Mouse (Mus musculus) MEL (cell line): ENCODE data around the gene Ifna11. TPM values are rescaled to one million over a fixed set of nuclear protein-coding genes. Genes with fewer than 3 reads are reported as not detected.
"Not testable (repeated sequence)": the region's sequence is repeated elsewhere in the genome, so short reads cannot be mapped to it uniquely, and the experiment has no call there.

Experiments used
- DNase-seq: peaks from one replicate; pipeline ENCODE4 v3.0.0; 2011; ENCODE audit warnings: low read depth, low spot score
- H3K27ac ChIP-seq: 2 replicates; pipeline ENCODE4 v1.5.1; 2012; ENCODE audit warnings: low read depth, mild to moderate bottlenecking, control low read depth, low read length, moderate library complexity; ENCODE audit not compliant: control insufficient read depth
- H3K27me3 ChIP-seq, 2 experiments: fragments of 150-350 bp in 1 of 2; sonication (generic) in 1 of 2; 2 replicates each; pipeline ENCODE4 v1.6.1; 2012; ENCODE audit warnings: low read length in 2 of 2, mild to moderate bottlenecking in 2 of 2, improper control_type of control experiment in 1 of 2, moderate library complexity in 1 of 2; ENCODE audit not compliant: insufficient read depth in 2 of 2, control insufficient read depth in 1 of 2
- H3K36me3 ChIP-seq, 2 experiments: 2 replicates each; pipeline ENCODE4 v1.6.1; 2012 to 2014; ENCODE audit warnings: low read length in 2 of 2, improper control_type of control experiment in 1 of 2, inconsistent platforms in 1 of 2, mild to moderate bottlenecking in 1 of 2; ENCODE audit not compliant: insufficient read depth in 2 of 2, control insufficient read depth in 1 of 2
- H3K4me1 ChIP-seq, 2 experiments: fragments of 150-350 bp in 1 of 2; sonication (generic) in 1 of 2; 2 replicates each; pipeline ENCODE4 v1.6.1; 2012; ENCODE audit warnings: low read length in 2 of 2, improper control_type of control experiment in 1 of 2, mild to moderate bottlenecking in 1 of 2; ENCODE audit not compliant: insufficient read depth in 2 of 2, control insufficient read depth in 1 of 2
- H3K4me3 ChIP-seq, 2 experiments: fragments of 150-350 bp in 1 of 2; sonication (generic) in 1 of 2; 2 replicates each; pipeline ENCODE4 v1.5.1; 2012; ENCODE audit warnings: low read depth in 2 of 2, low read length in 2 of 2, mild to moderate bottlenecking in 2 of 2, moderate library complexity in 2 of 2, control low read depth in 1 of 2, improper control_type of control experiment in 1 of 2; ENCODE audit not compliant: control insufficient read depth in 1 of 2, insufficient read depth in 1 of 2
- H3K79me2 ChIP-seq: 2 replicates; pipeline ENCODE4 v1.6.1; 2012; ENCODE audit warnings: mild to moderate bottlenecking, low read length, moderate library complexity; ENCODE audit not compliant: control insufficient read depth, poor library complexity, insufficient read depth
- H3K9ac ChIP-seq: 2 replicates; pipeline ENCODE4 v1.6.1; 2012; ENCODE audit warnings: low read depth, mild to moderate bottlenecking, control low read depth, low read length, moderate library complexity; ENCODE audit not compliant: control insufficient read depth, poor library complexity, severe bottlenecking
- H3K9me3 ChIP-seq: fragments of 150-350 bp; sonication (generic); replicated peaks from 2 replicates; pipeline ENCODE4 v1.6.1; 2012; ENCODE audit warnings: mild to moderate bottlenecking, low read length, improper control_type of control experiment, moderate library complexity; ENCODE audit not compliant: insufficient read depth
- BHLHE40 ChIP-seq: IDR thresholded peaks from 2 replicates; pipeline ENCODE4 v1.6.1; 2012; ENCODE audit warnings: low read depth, mild to moderate bottlenecking, inconsistent platforms, low read length, improper control_type of control experiment, borderline replicate concordance
- CTCF ChIP-seq, 3 experiments: IDR thresholded peaks in 2 of 3; conservative IDR thresholded peaks in 1 of 3; 2 replicates each; pipeline ENCODE4 v1.5.1; 2011 to 2012; ENCODE audit warnings: low read length in 3 of 3, low read depth in 2 of 3, mild to moderate bottlenecking in 2 of 3, improper control_type of control experiment in 1 of 3, inconsistent platforms in 1 of 3, mixed read lengths in 1 of 3, moderate library complexity in 1 of 3; ENCODE audit not compliant: control insufficient read depth in 1 of 3, insufficient read depth in 1 of 3, poor library complexity in 1 of 3, severe bottlenecking in 1 of 3
- E2F4 ChIP-seq: IDR thresholded peaks from 2 replicates; pipeline ENCODE4 v1.6.1; 2011; ENCODE audit warnings: low read depth, low read length, improper control_type of control experiment, borderline replicate concordance
- EP300 ChIP-seq, 2 experiments: IDR thresholded peaks; 2 replicates each; pipeline ENCODE4 v1.6.1; 2011; ENCODE audit warnings: improper control_type of control experiment in 2 of 2, low read length in 2 of 2, low read depth in 1 of 2, mild to moderate bottlenecking in 1 of 2
- ETS1 ChIP-seq: IDR thresholded peaks from 2 replicates; pipeline ENCODE4 v1.6.1; 2012; ENCODE audit warnings: low read depth, mild to moderate bottlenecking, inconsistent platforms, low read length, improper control_type of control experiment, moderate library complexity
- GABPA ChIP-seq: IDR thresholded peaks from 2 replicates; pipeline ENCODE4 v1.6.1; 2012; ENCODE audit warnings: low read depth, mild to moderate bottlenecking, inconsistent platforms, low read length, improper control_type of control experiment, moderate library complexity
- GATA1 ChIP-seq: IDR thresholded peaks from 2 replicates; pipeline ENCODE4 v1.6.1; 2011; ENCODE audit warnings: low read depth, low read length, improper control_type of control experiment
- JUND ChIP-seq: IDR thresholded peaks from 2 replicates; pipeline ENCODE4 v1.6.1; 2011; ENCODE audit warnings: low read depth, mild to moderate bottlenecking, improper control_type of control experiment, low read length
- KAT2A ChIP-seq: conservative IDR thresholded peaks from 2 replicates; pipeline ENCODE4 v1.6.1; 2012; ENCODE audit warnings: low read depth, low read length, improper control_type of control experiment, inconsistent platforms
- MXI1 ChIP-seq: IDR thresholded peaks from 2 replicates; pipeline ENCODE4 v1.6.1; 2011; ENCODE audit warnings: mild to moderate bottlenecking, low read depth, low read length, improper control_type of control experiment
- MYC ChIP-seq: IDR thresholded peaks from 2 replicates; pipeline ENCODE4 v1.6.1; 2011; ENCODE audit warnings: low read depth, mild to moderate bottlenecking, low read length, improper control_type of control experiment, moderate library complexity
- RAD21 ChIP-seq: IDR thresholded peaks from 2 replicates; pipeline ENCODE4 v1.6.1; 2011; ENCODE audit warnings: mild to moderate bottlenecking, low read depth, low read length, improper control_type of control experiment
- RCOR1 ChIP-seq: IDR thresholded peaks from 2 replicates; pipeline ENCODE4 v1.6.1; 2012; ENCODE audit warnings: low read depth, mild to moderate bottlenecking, inconsistent platforms, low read length, improper control_type of control experiment
- SMC3 ChIP-seq: IDR thresholded peaks from 2 replicates; pipeline ENCODE4 v1.6.1; 2011; ENCODE audit warnings: low read depth, low read length, improper control_type of control experiment
- UBTF ChIP-seq: IDR thresholded peaks from 2 replicates; pipeline ENCODE4 v1.6.1; 2012; ENCODE audit warnings: low read depth, mild to moderate bottlenecking, inconsistent platforms, low read length, improper control_type of control experiment, moderate library complexity, borderline replicate concordance; ENCODE audit not compliant: insufficient read depth
- USF1 ChIP-seq: IDR thresholded peaks from 2 replicates; pipeline ENCODE4 v1.6.1; 2014; ENCODE audit warnings: low read depth, mild to moderate bottlenecking, inconsistent platforms, low read length, improper control_type of control experiment, moderate library complexity
- ZNF384 ChIP-seq: IDR thresholded peaks from 2 replicates; pipeline ENCODE4 v1.6.1; 2012; ENCODE audit warnings: low read depth, mild to moderate bottlenecking, inconsistent platforms, low read length, improper control_type of control experiment
- polyA plus RNA-seq, 2 experiments: library from polyadenylated mRNA; stranded (reverse) in 1 of 2; unstranded in 1 of 2; fragments of >175 nt in 1 of 2; fragments of >200 nt in 1 of 2; gene quantifications; 2 replicates each; pipeline versions ENCODE4 v1.2.1 to v1.2.4; 2012; ENCODE audit warnings: low replicate concordance in 2 of 2, low read depth in 1 of 2; ENCODE audit not compliant: insufficient read length in 2 of 2, insufficient read depth in 1 of 2, missing spikeins in 1 of 2
- total RNA-seq: library from RNA; depleted of rRNA; stranded (reverse); fragments of 300-350 nt; gene quantifications from 2 replicates; pipeline ENCODE4 v1.2.3, GENCODE M21; 2012

Ifna11 gene
- total and polyA plus RNA-seq, 3 experiments = not detected

DNA sequence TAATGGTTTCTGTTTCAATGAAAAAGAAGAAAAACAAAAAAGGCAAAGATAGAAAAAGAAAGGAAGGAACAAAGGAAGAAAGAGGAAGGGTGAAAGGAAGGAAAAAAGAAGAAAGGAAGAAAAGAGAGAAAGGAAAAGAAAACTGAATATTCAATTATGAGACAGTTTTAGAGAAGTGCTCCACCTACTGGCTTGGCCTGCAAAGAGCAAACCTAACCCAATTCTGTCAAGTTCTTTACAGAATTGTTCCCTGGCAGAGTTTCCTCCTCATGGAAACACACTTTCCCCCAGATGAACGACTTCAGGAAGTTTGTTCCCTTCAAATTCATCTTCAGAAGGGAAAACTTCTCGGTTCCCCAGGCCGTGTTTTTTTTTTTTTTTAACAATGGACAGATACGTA lies 3.2 kb downstream of the Ifna11 start:
- Histone ChIP-seq H3K27me3 (peaks cover 0 to 8% of the 10 kb centered on the region in 2 experiments; a peak in 3 of 4 replicates), H3K27ac (no peak overlapping the region), H3K36me3 (no peaks in the 10 kb centered on the region), H3K79me2 (no peaks in the 10 kb centered on the region), H3K4me1 (no peaks in the 10 kb centered on the region), H3K9me3 (no peaks in the 10 kb centered on the region), H3K4me3 (no peak overlapping the region)
- DNase-seq = peak; percentile 15
- TF ChIP-seq UBTF (no peak), GABPA (no peak), GATA1 (no peak), E2F4 (no peak), KAT2A (no peak), MYC (no peak), CTCF (IDR thresholded peaks at IDR 0.05 in 2 of 3, conservative IDR thresholded peaks at IDR 0.05 in 1 of 3; ENCODE audit: control insufficient read depth in 1 of 3, insufficient read depth in 1 of 3, low read depth in 2 of 3, low read length in 3 of 3, poor library complexity in 1 of 3, severe bottlenecking in 1 of 3) (peak in 2 of 3 experiments; percentile 52 to 55; a peak in 4 of 6 replicates), USF1 (no peak), RCOR1 (no peak)
- TF ChIP-seq, all 39 proteins: peak for 1
- H3K9ac ChIP-seq = no peak overlapping the region

DNA sequence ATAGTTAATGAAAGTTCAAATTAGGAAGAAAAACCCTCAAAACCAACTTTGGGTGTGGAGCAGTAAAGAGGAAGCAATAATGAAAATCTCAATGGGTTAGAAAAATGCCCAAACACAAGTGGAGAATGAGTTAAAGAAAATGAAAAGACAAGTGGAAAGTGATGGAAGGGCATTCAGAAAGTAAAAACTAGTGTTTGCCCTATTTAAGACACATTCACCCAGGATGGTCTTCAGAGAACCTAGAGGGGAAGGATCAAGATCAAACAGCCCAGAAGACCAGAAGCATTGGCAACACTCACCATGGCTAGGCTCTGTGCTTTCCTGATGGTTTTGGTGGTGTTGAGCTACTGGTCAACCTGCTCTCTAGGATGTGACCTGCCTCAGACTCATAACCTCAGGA lies 7.4 kb downstream of the Ifna11 start, which contains the start of gene Ifna6:
TSS of gene Ifna6 (plus strand) at position 301 of the 400 bp plus-strand sequence.
- H3K27ac ChIP-seq, H3K79me2 ChIP-seq, H3K9ac ChIP-seq, H3K9me3 ChIP-seq, DNase-seq, H3K4me1 ChIP-seq, H3K27me3 ChIP-seq, H3K4me3 ChIP-seq, H3K36me3 ChIP-seq: not testable (repeated sequence)

DNA sequence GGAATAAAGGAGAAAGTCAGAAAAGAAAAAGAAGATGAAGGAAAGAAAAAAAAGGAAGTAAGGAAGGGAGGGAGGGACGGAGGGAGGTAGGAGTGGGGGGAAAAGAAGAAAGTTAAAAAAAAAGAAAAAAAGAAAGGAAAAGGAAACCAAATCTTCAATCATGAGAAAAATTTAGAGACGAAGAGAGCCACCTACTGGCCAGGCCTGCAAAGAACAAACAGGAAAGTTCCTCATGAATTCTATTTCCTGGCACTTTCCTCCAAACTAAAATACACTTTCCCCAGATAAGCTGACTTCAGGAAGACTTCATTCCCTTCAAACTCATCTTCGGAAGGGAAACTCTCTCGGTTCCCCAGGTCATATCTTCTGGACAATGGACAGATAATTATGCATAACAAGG lies 10.8 kb downstream of the Ifna11 start:
- no peak overlapping the region for H3K27ac ChIP-seq
- peaks cover 5 to 11% of the 10 kb centered on the region in 2 experiments for H3K27me3 ChIP-seq
- peak; percentile 48 for DNase-seq
- TF ChIP-seq JUND (peak; percentile 50; the same call in 1 of the 2 replicates), RAD21 (peak; percentile 38), BHLHE40 (no peak), SMC3 (peak; percentile 27), ZNF384 (peak; percentile 83), MXI1 (no peak), CTCF (IDR thresholded peaks at IDR 0.05 in 2 of 3, conservative IDR thresholded peaks at IDR 0.05 in 1 of 3; ENCODE audit: control insufficient read depth in 1 of 3, insufficient read depth in 1 of 3, low read depth in 2 of 3, low read length in 3 of 3, poor library complexity in 1 of 3, severe bottlenecking in 1 of 3) (peak in 2 of 3 experiments; percentile 57 to 76; a peak in 4 of 6 replicates), ETS1 (0 out of 2 replicates have a peak, but pooled peaks have one; percentile 9), EP300 (IDR thresholded peaks at IDR 0.05; ENCODE audit: low read depth in 1 of 2, low read length in 2 of 2) (no peak)
- no peaks in the 10 kb centered on the region for H3K9me3 ChIP-seq
- H3K4me3 ChIP-seq = no peak overlapping the region
- no peaks in the 10 kb centered on the region for H3K4me1 ChIP-seq
- no peaks in the 10 kb centered on the region for H3K79me2 ChIP-seq
- H3K36me3 ChIP-seq = no peaks in the 10 kb centered on the region
- no peak overlapping the region for H3K9ac ChIP-seq

DNA sequence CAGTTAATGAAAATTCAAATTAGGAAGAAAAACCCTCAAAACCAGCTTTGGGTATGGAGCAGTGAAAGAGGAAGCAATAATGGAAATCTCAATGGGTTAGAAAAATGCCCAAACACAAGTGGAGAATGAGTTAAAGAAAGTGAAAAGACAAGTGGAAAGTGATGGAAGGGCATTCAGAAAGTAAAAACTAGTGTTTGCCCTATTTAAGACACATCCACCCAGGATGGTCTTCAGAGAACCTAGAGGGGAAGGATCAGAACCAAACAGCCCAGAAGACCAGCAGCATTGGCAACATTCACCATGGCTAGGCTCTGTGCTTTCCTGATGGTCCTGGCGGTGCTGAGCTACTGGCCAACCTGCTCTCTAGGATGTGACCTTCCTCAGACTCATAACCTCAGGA lies 15.5 kb downstream of the Ifna11 start, which contains the start of gene Ifna5:
TSS of gene Ifna5 (plus strand) at position 301 of the 400 bp plus-strand sequence.
- H3K4me1 ChIP-seq, H3K27ac ChIP-seq, H3K9ac ChIP-seq, DNase-seq, H3K4me3 ChIP-seq, H3K9me3 ChIP-seq, H3K36me3 ChIP-seq, H3K79me2 ChIP-seq: not testable (repeated sequence)
- peaks cover 11 to 18% of the 10 kb centered on the region in 2 experiments for H3K27me3 ChIP-seq
